Mouse (Mus musculus) frontal cortex, adult (tissue): ENCODE results near the gene Mars.

Experiments
- ATAC-seq: cut with Nextera tagmentation; 2 replicates; pipeline ENCODE4 v1.9.2; 2017; ENCODE audit warnings: mild to moderate bottlenecking, moderate library complexity, mixed read lengths; ENCODE audit not compliant: low TSS enrichment

The Mars gene

DNA sequence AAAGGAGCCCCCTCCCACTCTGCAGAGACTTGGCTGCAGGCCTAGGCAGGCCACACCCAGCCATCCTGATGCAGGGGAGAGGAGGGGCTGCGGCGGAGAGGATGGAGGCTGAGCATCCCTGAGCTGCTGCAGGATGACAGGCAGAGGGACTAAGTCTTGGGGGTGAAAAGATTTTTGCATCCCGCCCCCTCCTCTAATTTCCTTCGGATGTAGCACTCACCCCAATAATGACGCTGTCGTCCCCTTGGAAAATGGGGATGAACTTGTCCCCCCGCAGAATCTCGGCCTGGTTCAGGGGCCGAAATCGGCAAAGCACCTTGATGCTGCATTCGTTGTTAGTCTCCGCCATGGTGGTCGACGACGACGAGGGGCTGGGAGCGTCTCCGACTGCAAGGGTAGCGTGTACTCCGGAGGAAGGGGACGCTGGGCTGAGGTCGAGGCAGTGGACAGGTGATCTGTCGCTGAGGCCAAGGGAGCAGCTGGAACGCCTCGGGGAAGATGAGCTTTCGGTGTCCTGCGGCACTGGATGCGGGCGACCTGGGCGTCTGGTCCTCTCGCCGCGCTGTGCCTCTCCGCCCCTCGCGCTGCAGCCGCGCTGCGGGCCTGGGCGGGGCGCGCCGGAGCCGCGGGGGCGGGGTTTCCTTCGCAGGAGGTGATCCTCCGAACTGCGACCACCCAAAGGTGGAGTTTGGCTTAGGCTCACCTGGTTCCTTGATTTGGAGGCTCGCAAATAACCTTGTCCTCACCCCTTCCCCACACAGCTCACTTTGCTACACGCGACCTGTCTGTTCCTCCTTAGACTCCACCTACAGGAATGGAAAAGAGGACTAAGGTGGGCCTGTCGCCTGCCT is 48.8 kb downstream of the Mars start, which contains the start of gene Kif5a:
Gene Kif5a (minus strand): TSS at position 801 of the 851 bp plus-strand sequence.
- ATAC-seq = peak; percentile 30

- ATAC-seq = 0 out of 2 replicates have a peak, but pooled peaks have one; percentile 4
These were observed 49.7 kb downstream of the Mars start for GRCm38 (mm10) chr10:127261706-127262547.

DNA sequence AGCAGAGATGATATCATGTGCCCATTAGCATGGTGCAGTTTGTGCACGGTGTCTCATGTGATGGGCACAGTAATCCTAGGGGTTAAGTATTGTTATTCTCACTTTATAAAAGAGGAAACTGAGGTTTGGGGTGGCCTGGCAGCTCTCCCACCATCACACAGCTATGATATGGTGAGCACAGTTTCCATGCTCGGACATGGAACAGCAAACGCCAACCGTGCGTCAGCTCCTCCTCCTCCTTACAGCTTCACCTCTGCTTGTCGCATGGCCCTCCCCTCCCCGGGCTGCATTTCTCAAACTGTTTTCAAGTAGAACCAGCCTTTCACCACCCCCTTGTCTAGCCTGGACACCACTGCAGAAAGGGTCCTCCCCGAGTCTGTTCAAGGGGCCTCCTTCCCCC is 53.1 kb downstream of the Mars start:
- no peak for ATAC-seq

GRCm38 (mm10) chr10:127257790-127258189 is 53.8 kb downstream of the Mars start:
- no peak for ATAC-seq

DNA sequence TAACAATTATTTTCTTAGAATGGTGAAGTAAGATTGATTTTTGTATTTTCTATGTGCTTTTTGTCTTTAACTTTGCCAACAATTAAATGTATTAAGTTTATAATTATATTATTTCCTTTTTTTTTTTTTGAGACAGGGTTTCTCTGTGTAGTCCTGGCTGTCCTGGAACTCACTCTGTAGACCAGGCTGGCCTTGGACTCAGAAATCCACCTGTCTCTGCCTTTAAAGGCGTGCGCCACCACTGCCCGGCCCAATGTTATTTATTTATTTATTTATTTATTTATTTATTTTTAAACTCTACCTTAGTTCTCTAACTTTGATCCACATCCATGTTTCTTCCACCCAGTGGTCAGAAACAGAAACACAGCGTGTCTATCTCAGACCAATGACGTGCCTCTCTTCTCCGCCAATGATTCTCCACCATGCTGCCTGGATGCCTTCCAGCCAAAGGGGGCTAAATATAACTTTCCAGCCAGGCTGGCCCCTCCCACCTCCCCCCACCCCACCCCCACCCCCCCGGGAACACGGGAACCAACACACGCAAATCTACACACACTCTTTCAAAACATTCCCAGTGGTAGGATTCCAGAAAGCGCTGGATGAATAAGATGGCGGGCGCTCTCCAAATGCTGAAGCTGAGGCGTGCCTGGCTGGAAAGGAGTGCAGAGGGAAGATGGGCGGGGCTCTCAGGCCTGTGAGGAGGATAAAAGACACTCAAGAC is 55.8 kb downstream of the Mars start:
- ATAC-seq = no peak

DNA sequence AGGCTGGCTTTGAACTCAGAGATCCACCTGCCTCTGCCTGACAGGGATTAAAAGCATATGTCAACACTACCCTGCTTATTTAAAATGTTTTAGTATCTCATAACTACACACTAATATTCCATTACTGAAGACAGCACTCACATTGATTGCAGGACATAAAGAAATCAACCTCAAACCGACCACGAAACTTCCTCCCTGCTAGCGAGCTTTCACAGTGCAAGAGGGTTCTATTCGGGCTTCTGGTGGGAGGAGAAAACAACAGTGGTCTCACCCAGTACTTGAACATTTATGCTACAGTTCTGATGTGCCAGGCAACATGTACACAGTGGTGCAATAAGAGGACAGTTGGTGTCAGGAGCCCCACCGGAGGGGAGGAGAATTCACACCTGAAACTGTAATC is 60.8 kb downstream of the Mars start:
- no peak for ATAC-seq
